10 mouse cellular contexts compared by ENCODE assay signal in genomic region chr9:122534121-122534814, GRCm38 (mm10).
DNase-seq lines count a peak whose midpoint lies in the region; ATAC-seq and TF ChIP-seq lines count a peak whose summit lies in the region.
"Had no signal": no experiment of that assay in that cellular context is flagged by ENCODE, and none has a peak within 500 bp of the region (broad histone marks: within the 10 kb centered on the region; RNA-seq: fewer than 3 reads in every experiment).

No protein-coding gene starts in this region.

- no peaks in the 10 kb centered on the region for H3K36me3 ChIP-seq in heart, embryonic 11.5 days (ENCODE audit: control insufficient read depth, insufficient read depth, low read length)

- no peak for ATAC-seq in heart, embryonic 11.5 days (replicated peaks; ENCODE audit: insufficient number of reproducible peaks, low FRiP score, low TSS enrichment)

- TF ChIP-seq CTCF in gastrocnemius, adult 2 months (IDR thresholded peaks at IDR 0.05) = no peak

- H3K27ac ChIP-seq in heart, embryonic 11.5 days (ENCODE audit: low read depth, low read length) = no peak overlapping the region
- H3K27ac ChIP-seq in gastrocnemius, adult 2 months = no peak overlapping the region

- intact Hi-C loops in left cerebral cortex, postnatal 4 days (cut with DNase I) = no loop called here
- intact Hi-C loops in gastrocnemius, adult 2 months (cut with DNase I) = no loop called here

- no peaks in the 10 kb centered on the region for H3K27me3 ChIP-seq in heart, embryonic 11.5 days (ENCODE audit: control insufficient read depth, insufficient read depth, low read length)
- H3K27me3 ChIP-seq: megakaryocyte, embryonic 14.5 days had no signal

- H3K4me3 ChIP-seq in heart, embryonic 11.5 days (ENCODE audit: low read depth, low read length) = no peak overlapping the region
- no peak overlapping the region for H3K4me3 ChIP-seq in gastrocnemius, adult 2 months
- H3K4me3 ChIP-seq: megakaryocyte, embryonic 14.5 days had no signal

- WGBS in heart, embryonic 11.5 days (ENCODE audit: insufficient replicate concordance) = 42% methylated on average over 15 of the region's 15 CpGs

- peak; percentile 49 for DNase-seq in heart, adult 11 months
- DNase-seq in MN1 (ENCODE audit: low spot score) = peak; percentile 76
- DNase-seq in frontal cortex, adult 2 months (ENCODE audit: extremely low spot score in 1 of 2, low spot score in 1 of 2) = peak; percentile 42 to 57
- DNase-seq in left cerebral cortex, postnatal 4 days = peak; percentile 88
- DNase-seq in gastrocnemius, adult 2 months = no peak
- no peak for DNase-seq in spleen, postnatal 14 days (ENCODE audit: low spot score in 2 of 2)
- DNase-seq in lung, adult 18-20 months = no peak
- DNase-seq: thymus, adult 2 months had no signal

- no peak overlapping the region for H3K9ac ChIP-seq in heart, embryonic 11.5 days (ENCODE audit: low read depth, low read length)

- no peak overlapping the region for H3K4me2 ChIP-seq in heart, embryonic 11.5 days

- H3K9me3 ChIP-seq in heart, embryonic 11.5 days (replicated peaks; ENCODE audit: control insufficient read depth, low read length) = no peaks in the 10 kb centered on the region
- H3K9me3 ChIP-seq: megakaryocyte, embryonic 14.5 days had no signal

- H3K4me1 ChIP-seq in heart, embryonic 11.5 days (ENCODE audit: control insufficient read depth, insufficient read depth, low read length) = peaks cover 2% of the 10 kb centered on the region
- H3K4me1 ChIP-seq: megakaryocyte, embryonic 14.5 days had no signal

Comparison
In these comparisons a context has a peak if more than half of its experiments do, and no peak if none do; other contexts are left out.
1. DNase-seq: peak in heart, adult 11 months (single experiment), MN1 (single experiment), frontal cortex, adult 2 months (2 of 2) and left cerebral cortex, postnatal 4 days (single experiment); none in gastrocnemius, adult 2 months (single experiment), spleen, postnatal 14 days (0 of 2) and lung, adult 18-20 months (0 of 2).